Mouse (Mus musculus) ES-E14 (cell line): ENCODE measurements around the gene Fndc3a. TPM values are rescaled to one million over a fixed set of nuclear protein-coding genes. Genes with fewer than 3 reads are reported as not detected.

Experiments used
- DNase-seq: peaks from one replicate; pipeline ENCODE4 v3.0.0-alpha.2; 2013; ENCODE audit warnings: low read depth, low spot score
- H3K27ac ChIP-seq: 2 replicates; pipeline ENCODE4 v1.5.1; 2012; ENCODE audit warnings: low read depth, mild to moderate bottlenecking, low read length, moderate library complexity, mixed read lengths; ENCODE audit not compliant: poor library complexity, insufficient read depth, severe bottlenecking
- H3K36me3 ChIP-seq: 2 replicates; pipeline ENCODE4 v1.6.1; 2012; ENCODE audit warnings: mild to moderate bottlenecking, low read length, moderate library complexity, mixed read lengths; ENCODE audit not compliant: control insufficient read depth, poor library complexity, insufficient read depth, severe bottlenecking
- H3K4me1 ChIP-seq, 2 experiments: fragments of 150-350 bp in 1 of 2; sonication (generic) in 1 of 2; 2 replicates each; pipeline ENCODE4 v1.6.1; 2012; ENCODE audit warnings: low read length in 2 of 2, mild to moderate bottlenecking in 1 of 2, mixed read lengths in 1 of 2; ENCODE audit not compliant: control insufficient read depth in 2 of 2, insufficient read depth in 2 of 2, poor library complexity in 1 of 2
- H3K4me3 ChIP-seq, 2 experiments: fragments of 150-350 bp in 1 of 2; sonication (generic) in 1 of 2; 2 replicates each; pipeline ENCODE4 v1.5.1; 2012; ENCODE audit warnings: low read length in 2 of 2, low read depth in 1 of 2, mild to moderate bottlenecking in 1 of 2, mixed read lengths in 1 of 2; ENCODE audit not compliant: insufficient read depth in 1 of 2, poor library complexity in 1 of 2, severe bottlenecking in 1 of 2
- H3K9ac ChIP-seq: 2 replicates; pipeline ENCODE4 v1.6.1; 2012; ENCODE audit warnings: low read depth, mild to moderate bottlenecking, low read length, mixed read lengths; ENCODE audit not compliant: poor library complexity, insufficient read depth, severe bottlenecking
- H3K9me3 ChIP-seq: fragments of 150-350 bp; sonication (generic); 2 replicates; pipeline ENCODE4 v1.6.1; 2012; ENCODE audit warnings: low read depth, mild to moderate bottlenecking, low read length; ENCODE audit not compliant: control insufficient read depth, insufficient read depth
- CHD2 ChIP-seq: IDR thresholded peaks from 2 replicates; pipeline ENCODE4 v1.6.1; 2014; ENCODE audit warnings: mild to moderate bottlenecking, low read depth, low read length, inconsistent platforms
- HCFC1 ChIP-seq: IDR thresholded peaks from 2 replicates; pipeline ENCODE4 v1.6.1; 2012; ENCODE audit warnings: low read length, inconsistent platforms, borderline replicate concordance; ENCODE audit not compliant: insufficient read depth
- MAFK ChIP-seq: IDR thresholded peaks from 2 replicates; pipeline ENCODE4 v1.6.1; 2014; ENCODE audit warnings: mild to moderate bottlenecking, low read depth, low read length, inconsistent platforms; ENCODE audit not compliant: insufficient read depth
- ZC3H11A ChIP-seq: IDR thresholded peaks from 2 replicates; pipeline ENCODE4 v1.6.1; 2012; ENCODE audit warnings: low read depth, mild to moderate bottlenecking, inconsistent platforms, low read length, borderline replicate concordance
- ZNF384 ChIP-seq: IDR thresholded peaks from 2 replicates; pipeline ENCODE4 v1.6.1; 2012; ENCODE audit warnings: low read depth, low read length, inconsistent platforms
- in situ Hi-C, 2 experiments: fragments of 600-800 bp; cut with MboI; formaldehyde crosslinking; loops; one replicate each; pipeline ENCODE4 v1.15.1; 2025; ENCODE audit warnings: low sequenced_read_pairs in 2 of 2, inconsistent platforms in 1 of 2; ENCODE audit not compliant: unreplicated experiment in 2 of 2
- total RNA-seq: library from RNA; depleted of rRNA; stranded (reverse); fragments of 300-350 nt; gene quantifications from 2 replicates; pipeline ENCODE4 v1.2.3, GENCODE M21; 2012

Gene Fndc3a
- total RNA-seq, 1 experiment = 14.4 TPM

DNA sequence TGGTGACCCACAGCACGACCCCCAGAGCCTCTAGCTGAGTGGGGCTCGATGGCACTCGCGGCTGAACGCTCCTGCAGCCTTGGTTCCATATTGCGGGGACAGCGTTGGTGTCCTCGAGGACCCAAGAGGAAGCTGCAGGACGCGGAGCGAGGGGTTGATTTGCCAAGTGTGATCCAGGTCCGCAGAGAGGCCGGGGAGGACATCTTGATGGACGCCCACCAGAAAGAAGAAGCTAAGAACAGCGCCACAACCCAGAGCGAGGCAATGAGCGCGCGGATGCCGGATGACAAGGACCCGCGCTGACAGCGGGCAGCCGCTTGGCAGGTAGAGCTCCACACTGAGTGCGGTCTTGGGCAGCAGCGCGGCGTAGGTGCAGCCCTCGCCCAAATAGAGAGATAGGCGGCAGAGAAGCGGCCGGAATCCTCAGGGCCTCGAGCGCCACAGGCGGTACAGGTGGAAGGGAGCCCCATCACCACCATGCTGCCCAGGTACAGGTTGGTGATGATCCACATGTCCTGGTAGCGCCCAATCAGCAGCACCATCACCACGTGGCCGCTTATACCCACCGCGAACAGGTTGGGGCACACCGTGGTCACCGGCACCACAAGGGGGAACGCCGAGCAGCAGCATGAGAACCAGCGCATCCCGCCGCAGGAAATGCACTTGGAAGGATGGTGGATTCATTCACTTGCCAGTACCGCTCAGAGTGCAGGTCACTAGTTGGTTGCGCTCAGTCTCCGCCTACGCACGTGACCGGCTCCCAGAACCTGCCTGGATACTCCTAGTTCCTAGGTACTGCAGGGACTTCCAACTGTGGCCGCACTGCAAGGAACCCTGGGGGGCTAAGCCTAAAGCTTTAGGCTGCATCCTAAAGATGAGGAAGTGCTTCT is 177.5 kb downstream of the Fndc3a start:
- no peak for TF ChIP-seq HCFC1
- no peak for TF ChIP-seq ZC3H11A
- TF ChIP-seq ZNF384 = no peak
- no peak for TF ChIP-seq CHD2
- H3K27ac ChIP-seq = no peak overlapping the region
- H3K4me3 ChIP-seq = peak overlapping the region; percentile 70 to 75
- H3K36me3 ChIP-seq = no peaks in the 10 kb centered on the region
- peak; percentile 38 for DNase-seq
- in situ Hi-C loops = no loop called here
- no peaks in the 10 kb centered on the region for H3K9me3 ChIP-seq
- peak overlapping the region; percentile 58 for H3K9ac ChIP-seq
- peaks cover 0 to 3% of the 10 kb centered on the region in 2 experiments; a peak in 1 of 4 replicates for H3K4me1 ChIP-seq

DNA sequence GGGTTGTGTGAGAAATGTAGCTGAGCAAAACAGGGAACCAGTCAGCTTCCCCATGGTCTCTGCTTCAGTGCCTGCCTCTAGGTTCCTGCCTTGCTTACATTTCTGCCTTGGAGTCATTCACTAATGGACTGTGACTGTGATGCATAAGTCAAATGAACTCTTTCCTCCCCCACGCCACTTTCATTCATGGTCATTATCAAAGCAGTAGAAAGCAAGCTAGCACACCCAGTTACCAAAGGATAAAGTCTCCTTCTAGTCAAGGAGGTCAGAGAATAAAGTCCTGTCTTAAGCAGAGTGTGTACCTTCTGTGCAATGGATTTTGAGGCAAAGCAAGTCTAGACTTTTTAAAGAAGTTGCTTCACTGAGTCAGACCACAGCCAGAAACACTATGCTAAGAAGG is 182.7 kb downstream of the Fndc3a start:
- no peaks in the 10 kb centered on the region for H3K36me3 ChIP-seq

DNA sequence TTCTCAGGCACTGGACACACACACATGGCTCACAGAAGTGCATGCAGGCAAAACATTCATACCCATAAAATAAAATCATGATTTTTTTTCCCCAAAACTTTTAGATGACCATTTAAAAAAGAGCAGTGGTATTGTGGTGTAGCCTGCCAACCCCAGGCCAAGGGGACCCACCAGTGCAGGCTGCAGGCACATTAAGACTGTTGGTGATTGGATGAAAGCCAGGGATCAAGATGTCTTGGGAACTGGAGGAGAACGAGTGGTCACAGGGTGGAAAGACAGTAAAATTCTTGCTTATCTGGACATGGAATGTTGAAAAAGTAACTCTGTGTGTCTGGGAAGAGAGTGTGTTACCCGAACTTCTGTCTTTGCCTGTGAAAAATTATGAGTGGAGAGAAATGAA is 190.2 kb downstream of the Fndc3a start:
- H3K4me1 ChIP-seq = no peaks in the 10 kb centered on the region
- no peak overlapping the region for H3K27ac ChIP-seq
- no peak overlapping the region for H3K4me3 ChIP-seq
- no peaks in the 10 kb centered on the region for H3K9me3 ChIP-seq
- in situ Hi-C loops = no loop called here
- no peaks in the 10 kb centered on the region for H3K36me3 ChIP-seq
- TF ChIP-seq ZNF384 (no peak), HCFC1 (no peak), MAFK (no peak), CHD2 (no peak), ZC3H11A (no peak)
- H3K9ac ChIP-seq = no peak overlapping the region
- DNase-seq = no peak

More for the DNA sequence above, 182.7 kb downstream of the Fndc3a start:
- no peak for TF ChIP-seq MAFK
- TF ChIP-seq ZNF384 = no peak
- no peak for TF ChIP-seq HCFC1
- no peak for TF ChIP-seq ZC3H11A
- no peak for TF ChIP-seq CHD2
- Histone ChIP-seq H3K27ac (no peak overlapping the region), H3K4me3 (no peak overlapping the region), H3K4me1 (no peaks in the 10 kb centered on the region), H3K9me3 (no peaks in the 10 kb centered on the region), H3K9ac (no peak overlapping the region)
- no peak for DNase-seq
- in situ Hi-C loops = no loop called here

DNA sequence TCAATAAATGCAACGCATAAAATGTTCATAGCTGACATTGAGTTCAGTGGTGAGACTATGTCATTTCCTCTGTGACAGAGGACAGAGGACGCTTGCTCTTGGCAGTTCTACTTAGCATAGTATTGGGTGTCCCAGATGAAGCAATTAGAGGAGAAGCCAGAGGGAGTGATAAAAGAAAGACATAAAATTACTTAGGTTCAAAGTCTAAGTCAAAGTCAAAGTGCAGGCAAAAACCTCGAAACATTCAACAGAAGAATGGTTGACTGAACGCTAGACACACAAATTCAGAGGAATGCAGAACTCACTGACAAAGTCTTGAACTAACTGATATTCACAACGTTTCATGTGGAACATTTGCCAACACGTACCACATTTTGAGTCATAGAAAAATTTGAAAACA is 191.0 kb downstream of the Fndc3a start:
- H3K27ac ChIP-seq = no peak overlapping the region
- no peak overlapping the region for H3K4me3 ChIP-seq
- H3K36me3 ChIP-seq = no peaks in the 10 kb centered on the region
- H3K9me3 ChIP-seq = no peaks in the 10 kb centered on the region
- no peak overlapping the region for H3K9ac ChIP-seq
- H3K4me1 ChIP-seq = no peaks in the 10 kb centered on the region
- no peak for DNase-seq
- TF ChIP-seq ZC3H11A (no peak), CHD2 (no peak), ZNF384 (no peak), HCFC1 (no peak), MAFK (no peak)
- in situ Hi-C loops = no loop called here
